Mouse (Mus musculus) limb, embryonic 13.5 days (tissue): ENCODE measurements at regions not wholly inside any gene's neighbourhood (a gene's known extent, or its start where the extent isn't known, plus 50 kb on each side); places are given as distances from the start of the nearest gene placed in this dataset.
"Not testable (repeated sequence)": the region's sequence is repeated elsewhere in the genome, so short reads cannot be mapped to it uniquely, and the experiment has no call there.

Experiments
- ATAC-seq: fragments of 200-750 bp; cut with Nextera tagmentation; 2 replicates; pipeline ENCODE4 v1.8.0; 2017; ENCODE audit warnings: low read depth, moderate number of reproducible peaks, moderate TSS enrichment; ENCODE audit not compliant: low FRiP score
- H3K27ac ChIP-seq: fragments of 300-500 bp; sonication (generic); 2 replicates; pipeline ENCODE4 v1.5.1; 2015; ENCODE audit warnings: inconsistent platforms, mild to moderate bottlenecking, moderate library complexity
- H3K27me3 ChIP-seq: fragments of 300-500 bp; sonication (generic); 2 replicates; pipeline ENCODE4 v1.6.1; 2015; ENCODE audit warnings: mild to moderate bottlenecking, inconsistent platforms
- H3K36me3 ChIP-seq: fragments of 300-500 bp; sonication (generic); 2 replicates; pipeline ENCODE4 v1.6.1; 2015; ENCODE audit warnings: inconsistent platforms, mild to moderate bottlenecking, moderate library complexity
- H3K4me1 ChIP-seq: fragments of 300-500 bp; sonication (generic); 2 replicates; pipeline ENCODE4 v1.6.1; 2015; ENCODE audit warnings: inconsistent platforms
- H3K4me2 ChIP-seq: fragments of 300-500 bp; sonication (generic); replicated peaks from 2 replicates; pipeline ENCODE4 v1.6.1; 2015; ENCODE audit warnings: inconsistent platforms, mild to moderate bottlenecking, moderate library complexity
- H3K4me3 ChIP-seq: fragments of 300-500 bp; sonication (generic); 2 replicates; pipeline ENCODE4 v1.5.1; 2015; ENCODE audit warnings: moderate library complexity, mild to moderate bottlenecking, inconsistent platforms
- H3K9ac ChIP-seq: fragments of 300-500 bp; sonication (generic); 2 replicates; pipeline ENCODE4 v1.6.1; 2015; ENCODE audit warnings: mild to moderate bottlenecking, inconsistent platforms
- H3K9me3 ChIP-seq: fragments of 300-500 bp; sonication (generic); 2 replicates; pipeline ENCODE4 v1.6.1; 2016; ENCODE audit warnings: inconsistent platforms
- WGBS: fragments of 180-500 bp; shearing (Covaris S2); methylation state at CpG from one replicate; pipeline ENCODE4 v1.1.7; 2015; 5-methylcytosine and 5-hydroxymethylcytosine counted together

DNA sequence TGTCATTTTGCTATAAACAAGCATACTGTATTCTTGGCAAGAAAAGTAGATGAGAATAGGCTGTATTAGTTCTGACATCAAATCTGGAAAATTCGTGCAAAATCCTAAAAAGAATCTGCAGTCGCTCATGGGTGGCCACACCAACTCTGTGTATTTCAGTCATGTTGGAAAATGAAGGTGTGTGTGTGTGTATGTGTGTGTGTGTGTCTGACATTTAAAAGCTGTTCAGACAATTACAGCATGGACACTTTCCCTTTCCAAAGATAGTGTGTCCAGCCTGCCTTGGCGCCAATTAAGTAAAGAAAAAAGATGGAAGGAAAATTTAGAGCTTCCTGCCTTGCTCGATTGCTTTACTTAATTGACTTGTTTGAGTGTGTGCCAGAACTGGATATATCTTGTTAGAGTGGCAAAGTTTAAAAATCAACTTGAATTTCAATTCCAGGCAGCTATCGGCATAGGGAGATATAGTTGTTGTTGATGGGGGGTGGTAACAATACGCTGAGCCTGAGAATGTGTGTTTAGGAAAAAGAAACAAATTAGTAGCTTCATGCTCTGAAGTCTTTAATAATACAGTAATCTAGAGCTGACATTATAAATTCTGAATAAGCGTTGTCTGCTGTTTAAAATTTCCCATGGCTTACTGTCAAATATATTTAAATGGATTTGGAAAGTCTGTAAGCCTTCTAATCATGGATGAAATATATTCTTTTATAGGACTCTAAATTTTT is 1095.7 kb downstream of the Sorcs3 start:
- H3K27ac ChIP-seq: no peak overlapping the region
- no peak overlapping the region for H3K4me2 ChIP-seq
- H3K4me1 ChIP-seq: peaks cover 17% of the 10 kb centered on the region; the same call in 1 of the 2 replicates
- H3K4me3 ChIP-seq: no peak overlapping the region
- no peaks in the 10 kb centered on the region for H3K9me3 ChIP-seq
- H3K27me3 ChIP-seq: no peaks in the 10 kb centered on the region
- 66% methylated on average over 7 of the region's 7 CpGs for WGBS
- no peak overlapping the region for H3K9ac ChIP-seq
- no peaks in the 10 kb centered on the region for H3K36me3 ChIP-seq
- ATAC-seq: no peak

DNA sequence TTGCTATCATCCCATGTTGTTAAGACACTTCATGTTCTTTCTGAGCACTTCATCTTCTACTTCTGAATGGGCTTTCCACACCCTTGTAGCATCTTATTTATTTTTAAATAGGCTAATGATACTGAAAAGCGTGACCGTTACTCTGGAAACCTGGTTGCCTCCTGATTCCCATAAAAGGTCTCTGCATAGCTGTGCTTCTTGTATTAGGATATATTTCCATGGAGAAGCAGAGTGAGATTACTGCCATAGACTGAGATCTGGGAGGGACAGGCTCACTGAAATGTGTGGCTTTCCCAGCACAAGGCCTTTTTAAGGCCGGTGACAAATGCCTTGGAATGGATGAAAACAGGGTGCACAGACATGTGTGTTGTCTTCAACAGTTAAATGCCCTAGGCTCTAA is 1100.0 kb downstream of the Sorcs3 start:
- H3K4me1 ChIP-seq: no peaks in the 10 kb centered on the region
- no peaks in the 10 kb centered on the region for H3K9me3 ChIP-seq
- no peaks in the 10 kb centered on the region for H3K27me3 ChIP-seq
- ATAC-seq: no peak
- WGBS: 84% methylated on average over 3 of the region's 3 CpGs
- no peak overlapping the region for H3K4me2 ChIP-seq
- no peaks in the 10 kb centered on the region for H3K36me3 ChIP-seq
- no peak overlapping the region for H3K9ac ChIP-seq
- no peak overlapping the region for H3K4me3 ChIP-seq
- H3K27ac ChIP-seq: no peak overlapping the region

DNA sequence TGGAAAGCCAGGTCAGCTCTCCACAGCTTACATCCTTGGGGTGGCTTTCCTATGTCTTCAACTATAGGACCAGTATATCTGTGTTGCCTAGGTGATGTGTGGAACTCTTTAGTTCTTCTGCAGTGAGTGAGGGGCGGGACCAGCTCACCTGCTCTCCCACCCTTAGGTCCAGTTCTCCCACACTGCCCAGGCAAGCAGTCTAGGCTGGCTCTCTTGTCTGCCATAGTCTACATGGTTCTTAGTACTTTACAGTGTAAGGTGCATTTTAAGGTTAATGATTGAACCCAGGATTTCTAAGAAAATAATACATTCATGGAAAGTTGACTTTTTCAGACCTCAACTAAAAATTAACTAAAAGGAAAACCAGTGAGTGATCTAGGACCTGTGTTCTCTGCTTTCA is 1108.4 kb downstream of the Sorcs3 start:
- Histone ChIP-seq H3K27ac (no peak overlapping the region), H3K9me3 (no peaks in the 10 kb centered on the region), H3K36me3 (no peaks in the 10 kb centered on the region), H3K4me2 (no peak overlapping the region), H3K4me1 (no peaks in the 10 kb centered on the region), H3K27me3 (no peaks in the 10 kb centered on the region), H3K9ac (no peak overlapping the region), H3K4me3 (no peak overlapping the region)
- no peak for ATAC-seq
- WGBS: 91% methylated on average over 1 of the region's 1 CpGs

DNA sequence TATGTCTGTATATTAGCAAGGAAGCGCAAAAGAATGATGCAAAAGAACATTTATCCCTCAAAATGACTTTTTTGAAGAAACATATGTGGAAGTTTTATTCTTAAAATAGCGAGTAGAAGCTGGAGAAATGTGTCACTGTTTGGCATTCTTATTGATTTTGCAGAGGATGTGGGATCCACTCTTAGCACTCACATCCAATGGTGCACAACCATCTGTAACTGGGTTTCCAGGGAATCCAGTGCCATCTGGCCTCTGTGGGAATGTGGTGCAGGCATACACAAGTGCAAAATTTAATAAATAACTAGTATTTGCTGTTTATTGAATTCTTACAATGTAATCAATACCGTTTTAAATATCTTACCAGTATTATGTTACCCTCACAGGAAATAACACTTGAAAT is 1153.8 kb downstream of the Sorcs3 start:
- no peak overlapping the region for H3K4me2 ChIP-seq
- H3K9me3 ChIP-seq: no peaks in the 10 kb centered on the region
- no peaks in the 10 kb centered on the region for H3K4me1 ChIP-seq
- no peak overlapping the region for H3K4me3 ChIP-seq
- WGBS: 86% methylated on average over 3 of the region's 3 CpGs
- H3K27me3 ChIP-seq: no peaks in the 10 kb centered on the region
- H3K27ac ChIP-seq: no peak overlapping the region
- no peak for ATAC-seq
- H3K9ac ChIP-seq: no peak overlapping the region
- H3K36me3 ChIP-seq: no peaks in the 10 kb centered on the region

DNA sequence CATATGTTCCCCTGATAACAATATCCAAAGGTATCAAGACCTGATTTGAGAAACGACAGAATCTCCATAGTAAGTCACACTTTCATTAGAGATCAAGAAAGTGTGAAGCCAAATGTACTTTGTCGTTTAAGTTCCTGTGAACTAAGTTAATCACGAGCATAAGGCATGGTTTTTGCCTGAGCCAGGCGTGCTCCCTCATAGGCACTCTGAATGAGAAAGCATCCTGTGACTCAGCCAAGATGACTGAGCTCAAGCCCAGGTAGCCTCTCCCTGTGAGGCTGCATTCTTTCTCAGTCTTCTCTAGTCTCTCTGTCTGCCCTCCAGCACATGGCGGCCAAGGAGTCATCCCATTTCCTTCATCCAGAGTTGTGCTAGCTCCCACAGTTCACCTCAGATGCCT is 1154.9 kb downstream of the Sorcs3 start:
- no peak for ATAC-seq
- Histone ChIP-seq H3K27ac (no peak overlapping the region), H3K4me3 (no peak overlapping the region), H3K4me2 (no peak overlapping the region), H3K27me3 (no peaks in the 10 kb centered on the region), H3K4me1 (no peaks in the 10 kb centered on the region), H3K9ac (no peak overlapping the region), H3K9me3 (no peaks in the 10 kb centered on the region), H3K36me3 (no peaks in the 10 kb centered on the region)
- WGBS: 71% methylated on average over 5 of the region's 5 CpGs

DNA sequence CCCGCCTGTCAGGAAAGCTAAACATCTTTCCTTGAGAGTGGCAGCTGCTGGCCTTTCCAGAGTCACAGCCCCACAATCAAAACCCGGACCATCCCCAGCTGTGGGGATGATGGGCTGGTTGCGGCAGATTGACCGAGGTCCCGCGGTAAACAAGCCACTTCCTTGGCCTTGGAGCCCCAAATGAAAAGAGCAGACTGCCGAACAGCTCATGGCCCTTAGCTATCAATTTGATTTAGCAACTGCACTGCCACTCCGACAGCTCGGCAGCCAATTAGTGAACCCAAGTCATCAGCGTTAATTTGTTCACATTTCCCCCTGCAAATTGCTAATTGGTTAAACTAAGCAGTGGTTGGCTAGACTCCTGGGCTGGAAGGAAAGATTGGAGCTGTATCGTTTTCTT is 1155.3 kb downstream of the Sorcs3 start:
- not testable (repeated sequence) for H3K4me1 ChIP-seq, H3K27ac ChIP-seq, ATAC-seq, H3K9me3 ChIP-seq, H3K27me3 ChIP-seq, H3K4me3 ChIP-seq, H3K4me2 ChIP-seq, H3K36me3 ChIP-seq, H3K9ac ChIP-seq
- 41% methylated on average over 10 of the region's 11 CpGs for WGBS

DNA sequence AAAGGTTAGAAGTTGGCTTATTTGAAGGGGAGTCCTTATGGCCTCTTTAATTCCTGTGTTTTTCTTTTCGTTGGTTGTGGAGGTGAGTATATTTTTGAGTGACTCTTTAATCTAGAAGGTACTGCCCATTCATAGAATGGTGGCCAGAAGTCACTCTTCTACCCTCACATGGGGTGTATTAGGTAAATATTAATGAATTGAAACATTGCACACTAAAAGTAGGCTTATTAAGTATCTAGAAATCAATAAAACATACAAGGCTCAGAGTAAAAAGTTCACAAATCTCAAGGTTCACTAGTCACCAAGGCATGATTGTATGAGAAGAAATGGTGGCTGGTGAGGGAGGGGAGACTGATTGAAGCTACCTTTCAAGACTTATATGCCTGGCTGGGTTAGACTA is 1167.1 kb downstream of the Sorcs3 start:
- no peaks in the 10 kb centered on the region for H3K9me3 ChIP-seq
- H3K9ac ChIP-seq: no peak overlapping the region
- H3K27me3 ChIP-seq: no peaks in the 10 kb centered on the region
- no peak overlapping the region for H3K27ac ChIP-seq
- H3K36me3 ChIP-seq: no peaks in the 10 kb centered on the region
- H3K4me1 ChIP-seq: no peaks in the 10 kb centered on the region
- 64% methylated on average over 1 of the region's 1 CpGs for WGBS
- no peak overlapping the region for H3K4me2 ChIP-seq
- ATAC-seq: no peak
- no peak overlapping the region for H3K4me3 ChIP-seq

DNA sequence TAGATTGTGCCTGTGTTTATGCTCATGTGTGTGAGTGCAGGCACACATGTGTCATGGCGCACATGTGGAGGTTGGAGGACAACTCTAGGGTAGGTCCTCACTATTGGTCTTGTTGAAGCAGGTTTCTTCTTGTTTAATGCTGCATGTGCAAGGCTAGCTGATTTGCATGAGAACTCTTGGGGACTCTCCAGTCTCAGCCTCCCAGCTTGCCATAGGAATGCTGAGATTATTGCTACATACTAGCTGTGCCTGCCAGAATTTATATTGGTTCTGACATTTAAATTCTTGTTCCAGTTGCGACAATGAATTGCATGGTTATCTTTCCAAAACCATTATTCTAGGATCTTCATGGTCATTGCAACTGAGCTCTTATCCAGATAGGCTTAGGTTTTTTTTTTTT is 1168.5 kb downstream of the Sorcs3 start:
- H3K4me2 ChIP-seq: no peak overlapping the region
- no peak for ATAC-seq
- no peaks in the 10 kb centered on the region for H3K27me3 ChIP-seq
- no peak overlapping the region for H3K27ac ChIP-seq
- no peaks in the 10 kb centered on the region for H3K4me1 ChIP-seq
- H3K36me3 ChIP-seq: no peaks in the 10 kb centered on the region
- 95% methylated on average over 2 of the region's 2 CpGs for WGBS
- no peak overlapping the region for H3K4me3 ChIP-seq
- H3K9ac ChIP-seq: no peak overlapping the region
- H3K9me3 ChIP-seq: no peaks in the 10 kb centered on the region

DNA sequence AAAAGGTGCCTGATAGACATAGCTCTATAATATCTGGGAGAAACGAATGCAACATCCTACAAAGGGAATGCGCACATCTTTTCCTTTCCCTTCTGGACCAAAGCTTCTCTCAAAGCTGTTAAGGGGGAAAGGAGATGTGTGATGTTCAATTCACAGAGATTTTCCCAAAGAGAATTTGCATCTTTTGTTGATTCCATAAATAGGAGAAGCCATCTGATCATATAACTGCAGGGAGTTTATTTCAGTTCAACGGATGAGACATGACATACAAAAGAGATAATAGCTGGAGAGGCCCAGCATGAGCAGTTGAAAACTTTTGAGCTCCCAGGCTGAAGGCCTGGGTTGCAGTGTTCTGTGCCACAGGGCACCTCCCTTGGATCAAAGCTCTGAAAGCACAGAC is 1169.1 kb downstream of the Sorcs3 start:
- Histone ChIP-seq H3K9ac (no peak overlapping the region), H3K27ac (no peak overlapping the region), H3K27me3 (no peaks in the 10 kb centered on the region), H3K4me1 (no peaks in the 10 kb centered on the region), H3K4me3 (no peak overlapping the region), H3K4me2 (no peak overlapping the region), H3K9me3 (no peaks in the 10 kb centered on the region), H3K36me3 (no peaks in the 10 kb centered on the region)
- WGBS: 91% methylated on average over 3 of the region's 3 CpGs
- no peak for ATAC-seq

DNA sequence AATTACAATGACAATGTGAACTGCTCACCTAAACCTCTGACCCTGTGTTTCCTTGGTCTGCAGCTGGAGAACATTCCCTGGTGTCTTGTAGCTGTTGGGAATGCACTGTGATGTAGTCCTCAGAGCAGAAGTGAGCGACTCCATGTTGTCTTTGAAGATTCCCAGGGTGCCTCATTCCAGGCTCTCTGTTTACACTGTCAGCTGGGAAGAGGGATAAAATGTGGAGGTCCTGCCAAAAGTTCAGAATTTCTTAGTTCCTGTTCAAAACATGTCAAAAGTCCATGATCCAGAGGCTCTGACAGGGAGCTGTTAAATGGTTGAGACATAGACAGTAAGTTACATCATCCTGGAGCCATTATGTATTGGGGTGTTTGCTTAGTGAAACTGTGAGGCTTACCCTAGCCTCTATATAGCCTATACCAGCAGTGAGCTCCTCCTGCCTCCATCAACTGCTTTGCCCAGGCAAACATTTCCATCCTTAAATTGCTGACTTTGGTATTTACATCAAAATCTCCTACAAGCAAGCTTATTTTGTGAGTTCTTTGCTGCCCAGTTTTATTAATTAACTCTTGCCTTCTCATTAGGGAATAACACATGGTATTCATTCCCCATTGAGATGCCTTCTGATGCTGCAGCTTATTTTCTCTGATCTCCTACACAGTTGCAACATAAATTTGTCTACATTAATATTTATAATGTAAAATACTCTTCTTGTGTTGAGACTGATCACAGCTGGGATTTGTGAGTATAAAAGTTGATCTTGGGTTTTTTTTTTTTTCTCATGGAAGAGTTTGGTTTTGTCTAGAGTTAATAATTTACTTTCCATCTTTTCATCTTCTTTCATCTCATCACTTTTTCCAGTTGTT is 1170.2 kb downstream of the Sorcs3 start:
- ATAC-seq: no peak
- Histone ChIP-seq H3K36me3 (no peaks in the 10 kb centered on the region), H3K27ac (no peak overlapping the region), H3K4me2 (no peak overlapping the region), H3K9me3 (no peaks in the 10 kb centered on the region), H3K27me3 (no peaks in the 10 kb centered on the region), H3K9ac (no peak overlapping the region), H3K4me3 (no peak overlapping the region), H3K4me1 (no peaks in the 10 kb centered on the region)
- 50% methylated on average over 1 of the region's 1 CpGs for WGBS

DNA sequence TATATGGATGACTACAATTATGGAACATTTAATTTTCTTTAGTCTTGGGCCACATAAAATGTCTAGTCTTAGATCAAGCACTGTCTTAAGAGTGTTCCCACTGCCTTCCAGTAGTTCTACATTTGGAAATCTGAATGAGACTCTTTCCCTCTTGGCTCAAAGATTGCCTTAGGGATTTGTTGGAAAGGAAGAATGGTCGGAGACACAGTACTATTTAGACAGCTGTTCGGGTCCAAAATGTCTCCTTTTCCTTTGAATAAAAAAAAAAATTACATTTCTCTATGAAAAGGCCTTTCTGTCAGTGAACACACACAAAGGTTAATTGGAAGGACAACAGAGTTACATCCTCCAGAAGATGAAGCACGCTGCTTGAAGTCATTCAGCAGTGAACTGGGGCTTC is 1173.8 kb downstream of the Sorcs3 start:
- H3K27me3 ChIP-seq: no peaks in the 10 kb centered on the region
- H3K9me3 ChIP-seq: no peaks in the 10 kb centered on the region
- no peaks in the 10 kb centered on the region for H3K4me1 ChIP-seq
- no peak overlapping the region for H3K4me3 ChIP-seq
- no peak for ATAC-seq
- H3K27ac ChIP-seq: no peak overlapping the region
- WGBS: 66% methylated on average over 3 of the region's 3 CpGs
- no peak overlapping the region for H3K9ac ChIP-seq
- H3K36me3 ChIP-seq: no peaks in the 10 kb centered on the region
- H3K4me2 ChIP-seq: no peak overlapping the region

DNA sequence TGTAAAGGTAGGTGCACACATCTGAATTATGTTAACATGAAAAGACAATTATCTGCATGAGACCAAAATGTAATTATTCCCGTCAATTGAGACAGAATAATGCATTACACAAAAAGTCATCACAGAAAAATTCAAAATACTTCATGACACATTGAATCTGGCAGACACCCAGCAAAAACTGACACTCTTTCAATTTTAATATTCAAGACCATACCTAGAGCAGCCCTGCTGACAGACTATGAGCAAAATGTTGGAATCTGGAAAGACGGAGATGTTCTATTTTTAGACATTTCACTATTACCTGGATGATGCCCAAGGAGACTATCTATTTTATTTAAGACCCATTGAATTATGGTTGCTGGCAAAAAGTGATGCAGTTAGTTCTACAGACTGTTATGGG is 1190.4 kb downstream of the Sorcs3 start:
- Histone ChIP-seq H3K4me3 (no peak overlapping the region), H3K4me2 (no peak overlapping the region), H3K27me3 (no peaks in the 10 kb centered on the region), H3K27ac (no peak overlapping the region), H3K36me3 (no peaks in the 10 kb centered on the region), H3K4me1 (no peaks in the 10 kb centered on the region), H3K9ac (no peak overlapping the region), H3K9me3 (no peaks in the 10 kb centered on the region)
- 78% methylated on average over 2 of the region's 2 CpGs for WGBS
- ATAC-seq: no peak
